Mouse (Mus musculus): ENCODE data around the gene Becn1.

Becn1 gene

GRCm38 (mm10) chr11:101245071-101245470 is 57.0 kb downstream of the Becn1 start:
- no peak for DNase-seq (ENCODE audit: low read depth, low spot score)

DNA sequence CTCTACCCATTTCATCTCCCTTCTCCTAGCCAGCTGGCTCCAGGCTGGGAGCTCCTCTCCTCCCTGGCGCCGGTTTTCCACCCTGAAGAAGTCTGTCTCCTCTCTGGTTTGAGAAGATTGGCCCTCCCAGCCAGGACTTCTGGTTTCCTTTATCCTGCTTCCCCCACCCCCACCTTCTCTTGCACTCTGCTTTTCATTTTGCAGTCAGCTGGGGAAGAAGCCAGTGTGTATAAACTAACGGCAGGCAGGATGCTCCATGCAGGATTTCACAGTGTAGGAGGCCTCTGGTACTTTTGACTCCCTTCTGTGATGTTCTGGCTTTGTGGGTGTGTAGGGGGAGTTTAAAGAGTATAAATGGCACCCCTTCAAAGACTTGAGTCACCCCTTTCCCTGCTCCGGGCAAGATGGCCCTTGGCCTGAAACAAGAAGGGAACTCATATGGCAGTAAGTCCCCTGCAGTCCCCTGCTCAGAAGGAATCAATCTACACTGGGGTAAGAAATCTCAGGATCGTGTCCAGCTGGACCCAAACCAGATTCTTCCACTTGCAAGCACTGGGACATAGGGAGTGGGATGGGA is 63.9 kb downstream of the Becn1 start:
- no peak for DNase-seq (ENCODE audit: low read depth, low spot score)

- no peak for DNase-seq (ENCODE audit: low read depth, low spot score)
Observed at GRCm38 (mm10) chr11:101236782-101237181, 65.3 kb downstream of the Becn1 start.
